Mouse (Mus musculus) small intestine, adult 2 months (tissue): ENCODE data around the gene Art5. TPM values are rescaled to one million over a fixed set of nuclear protein-coding genes. Genes with fewer than 3 reads are reported as not detected.
"Not testable (repeated sequence)": the region's sequence is repeated elsewhere in the genome, so short reads cannot be mapped to it uniquely, and the experiment has no call there.

ENCODE experiments used
- H3K27ac ChIP-seq: fragments of 200-500 bp; 2 replicates; pipeline ENCODE4 v1.5.1; 2012; ENCODE audit warnings: low read depth, low read length, control low read depth, inconsistent platforms; ENCODE audit not compliant: insufficient read depth
- H3K27me3 ChIP-seq: fragments of 200-500 bp; 2 replicates; pipeline ENCODE4 v1.6.1; 2012; ENCODE audit warnings: mild to moderate bottlenecking, moderate library complexity, low read length, inconsistent platforms; ENCODE audit not compliant: control insufficient read depth, insufficient read depth
- H3K36me3 ChIP-seq: fragments of 200-500 bp; 2 replicates; pipeline ENCODE4 v1.6.1; 2012; ENCODE audit warnings: mild to moderate bottlenecking, low read length, control low read depth, inconsistent platforms; ENCODE audit not compliant: control insufficient read depth, insufficient read depth
- H3K4me1 ChIP-seq: fragments of 200-500 bp; 2 replicates; pipeline ENCODE4 v1.6.1; 2012; ENCODE audit warnings: low read length, inconsistent platforms, mixed read lengths; ENCODE audit not compliant: control insufficient read depth, insufficient read depth, insufficient read length
- H3K4me3 ChIP-seq: fragments of 200-500 bp; 2 replicates; pipeline ENCODE4 v1.5.1; 2012; ENCODE audit warnings: low read depth, mild to moderate bottlenecking, control low read depth, inconsistent platforms, low read length, moderate library complexity
- CTCF ChIP-seq: fragments of 200-500 bp; IDR thresholded peaks from 2 replicates; pipeline ENCODE4 v1.5.1; 2012; ENCODE audit warnings: low read depth, mild to moderate bottlenecking, control low read depth, inconsistent platforms, low read length, moderate library complexity, mixed read lengths; ENCODE audit not compliant: insufficient replicate concordance, insufficient read length; ENCODE audit errors: extremely low read depth
- POLR2A ChIP-seq: fragments of 200-500 bp; IDR thresholded peaks from 2 replicates; pipeline ENCODE4 v1.6.1; 2012; ENCODE audit warnings: low read depth, mild to moderate bottlenecking, control low read depth, inconsistent platforms, low read length, moderate library complexity
- WGBS: fragments of 180-500 bp; shearing (Covaris S2); methylation state at CpG from one replicate; pipeline ENCODE4 v1.1.7; 2018; 5-methylcytosine and 5-hydroxymethylcytosine counted together
- polyA plus RNA-seq: library from polyadenylated mRNA; depleted of rRNA; stranded (reverse); fragments of >200 nt; gene quantifications from 2 replicates; pipeline ENCODE4 v1.2.3, GENCODE M21; 2012; rRNA removed

Art5 gene
- polyA plus RNA-seq, 1 experiment, result 0.28 TPM

GRCm38 (mm10) chr7:102064655-102065045, 44.6 kb downstream of the Art5 start:
- Histone ChIP-seq H3K36me3 (peaks cover 2% of the 10 kb centered on the region; the same call in 1 of the 2 replicates), H3K4me1 (peaks cover 8% of the 10 kb centered on the region; the same call in 1 of the 2 replicates), H3K27ac (peak overlapping the region; percentile 53), H3K4me3 (peak overlapping the region; percentile 91), H3K27me3 (no peaks in the 10 kb centered on the region)
- TF ChIP-seq CTCF, result no peak
- no peak for TF ChIP-seq POLR2A
- WGBS, result under 1% methylated on average over 9 of the region's 9 CpGs

DNA sequence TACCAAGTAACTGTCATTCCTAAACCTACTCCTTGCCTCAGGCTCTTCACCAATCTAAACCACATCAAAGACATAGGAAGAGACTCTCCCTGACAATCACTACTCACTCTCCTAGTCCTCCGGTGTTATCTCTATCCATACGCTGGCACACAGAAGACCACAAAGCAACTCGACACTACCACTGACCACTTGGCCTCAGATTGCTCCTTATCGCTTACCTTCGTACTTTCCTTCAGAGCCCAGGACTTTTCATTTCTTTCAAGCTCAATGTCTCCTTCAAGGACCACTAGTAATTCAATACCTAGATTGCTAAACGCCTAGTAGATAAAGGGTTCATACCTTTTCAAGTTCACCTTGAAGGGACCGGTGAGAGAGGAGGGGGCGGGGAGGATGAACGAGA, 45.4 kb downstream of the Art5 start:
- 27% methylated on average over 9 of the region's 9 CpGs for WGBS
- Histone ChIP-seq H3K4me1 (peaks cover 10% of the 10 kb centered on the region; the same call in 1 of the 2 replicates), H3K27ac (peak overlapping the region; percentile 48), H3K36me3 (peaks cover 3% of the 10 kb centered on the region; the same call in 1 of the 2 replicates), H3K4me3 (no peak overlapping the region), H3K27me3 (no peaks in the 10 kb centered on the region)
- TF ChIP-seq POLR2A, result no peak
- TF ChIP-seq CTCF, result no peak

DNA sequence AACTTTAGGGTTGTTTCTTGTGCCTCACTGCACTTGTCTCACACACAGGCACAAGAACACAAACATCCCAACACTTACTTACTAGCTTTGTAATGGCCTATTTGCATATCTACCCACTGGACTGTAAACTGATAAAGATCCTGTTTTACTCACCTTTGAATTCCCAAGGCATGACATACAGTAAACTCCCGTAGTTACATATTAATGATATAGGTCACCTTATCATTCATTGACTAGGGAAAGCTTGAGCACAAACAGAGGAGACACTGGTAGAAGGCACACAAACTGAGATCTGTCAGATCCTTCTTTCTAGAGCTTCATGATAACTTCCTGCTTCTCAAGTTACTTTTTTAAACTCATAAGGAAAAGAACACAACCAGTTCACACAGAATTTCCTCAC, 47.1 kb downstream of the Art5 start:
- TF ChIP-seq CTCF (no peak), POLR2A (no peak)
- Histone ChIP-seq H3K4me3 (no peak overlapping the region), H3K27me3 (no peaks in the 10 kb centered on the region)

DNA sequence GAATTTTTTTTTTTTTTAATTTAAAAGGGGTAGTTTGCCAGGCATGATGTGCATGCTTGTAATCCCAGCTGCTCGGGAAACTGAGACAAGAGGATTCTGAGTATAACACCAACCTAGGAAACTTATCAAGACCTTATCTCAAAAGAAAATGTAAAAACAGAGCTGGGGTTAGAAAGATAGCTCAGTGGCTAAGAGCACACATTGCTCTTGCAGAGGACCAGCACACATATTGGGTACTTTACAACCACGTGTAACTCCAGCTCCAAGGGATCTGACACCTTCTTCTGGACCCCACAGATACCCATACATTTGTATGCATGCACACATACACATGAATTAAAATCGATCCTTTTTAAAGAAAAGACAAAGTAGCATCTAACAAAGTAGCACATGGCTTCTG, 47.9 kb downstream of the Art5 start:
- peaks cover 8% of the 10 kb centered on the region for H3K36me3 ChIP-seq
- no peaks in the 10 kb centered on the region for H3K27me3 ChIP-seq
- TF ChIP-seq CTCF (no peak), POLR2A (no peak)
- WGBS, result 63% methylated on average over 3 of the region's 3 CpGs
- no peak overlapping the region for H3K4me3 ChIP-seq
- H3K4me1 ChIP-seq, result peaks cover 10% of the 10 kb centered on the region; the same call in 1 of the 2 replicates
- no peak overlapping the region for H3K27ac ChIP-seq

More for the DNA sequence above, 47.1 kb downstream of the Art5 start:
- Histone ChIP-seq H3K27ac (peak overlapping the region; percentile 25; the same call in 1 of the 2 replicates), H3K36me3 (peaks cover 5% of the 10 kb centered on the region), H3K4me1 (peaks cover 10% of the 10 kb centered on the region; the same call in 1 of the 2 replicates)
- WGBS, result 29% methylated on average over 1 of the region's 1 CpGs

GRCm38 (mm10) chr7:102048524-102048923, 60.8 kb downstream of the Art5 start:
- H3K27ac ChIP-seq, H3K36me3 ChIP-seq, H3K4me1 ChIP-seq, H3K27me3 ChIP-seq, H3K4me3 ChIP-seq: not testable (repeated sequence)

Other genes with a start within 250 kb of the Art5 start
- 13.2 and 22.6 TPM in 2 replicates for gene Anapc15, start 245.8 kb downstream of the Art5 start, polyA plus RNA-seq
- gene Folr1, start 238.7 kb downstream of the Art5 start, polyA plus RNA-seq, result 0.84 and 0.85 TPM in 2 replicates
- gene Lamtor1, start 203.6 kb downstream of the Art5 start, polyA plus RNA-seq, result 117 and 177 TPM in 2 replicates
- gene Tomt, start 203.1 kb downstream of the Art5 start, polyA plus RNA-seq, result 0.03 TPM in 1 of 2 replicates, not detected in the other
- 2.8 and 3.4 TPM in 2 replicates for gene Lrrc51, start 175.6 kb downstream of the Art5 start, polyA plus RNA-seq
- gene Numa1, start 175.4 kb downstream of the Art5 start, polyA plus RNA-seq, result 43.1 and 63.1 TPM in 2 replicates
- gene Il18bp, start 90.8 kb downstream of the Art5 start, polyA plus RNA-seq, result 6.2 and 11.2 TPM in 2 replicates
- 16.1 and 26.0 TPM in 2 replicates for gene Rnf121, start 44.0 kb downstream of the Art5 start, polyA plus RNA-seq
- 4.5 and 8.3 TPM in 2 replicates for gene Xndc1, start 44.0 kb downstream of the Art5 start, polyA plus RNA-seq
- gene Xntrpc, start 43.8 kb downstream of the Art5 start, polyA plus RNA-seq, result 0.88 and 1.6 TPM in 2 replicates
- gene Trpc2, start 26.4 kb downstream of the Art5 start, polyA plus RNA-seq, result 0.28 and 0.89 TPM in 2 replicates
- not detected in 2 replicates for gene Art1, start 7.7 kb downstream of the Art5 start, polyA plus RNA-seq
- 0.18 and 0.23 TPM in 2 replicates for gene Chrna10, start 7.3 kb upstream of the Art5 start, polyA plus RNA-seq
- 5.2 and 12.2 TPM in 2 replicates for gene Nup98, start 100.7 kb upstream of the Art5 start, polyA plus RNA-seq
- gene Pgap2, start 100.7 kb upstream of the Art5 start, polyA plus RNA-seq, result 49.6 and 58.0 TPM in 2 replicates
- 74.5 and 165 TPM in 2 replicates for gene Rhog, start 146.6 kb upstream of the Art5 start, polyA plus RNA-seq
- 20.7 and 21.6 TPM in 2 replicates for gene Stim1, start 158.3 kb upstream of the Art5 start, polyA plus RNA-seq